Mouse (Mus musculus) embryonic fibroblast, embryonic 13.5 days (primary cell): ENCODE measurements at regions not wholly inside any gene's neighbourhood (a gene's known extent, or its start where the extent isn't known, plus 50 kb on each side); places are given as distances from the start of the nearest gene placed in this dataset.

Source experiments
- CTCF ChIP-seq: IDR thresholded peaks from 2 replicates; pipeline ENCODE4 v1.5.1; 2011; ENCODE audit warnings: mild to moderate bottlenecking, control low read depth, low read length, moderate library complexity, borderline replicate concordance; ENCODE audit not compliant: insufficient read depth
- POLR2A ChIP-seq: IDR thresholded peaks from 2 replicates; pipeline ENCODE4 v1.6.1; 2011; ENCODE audit warnings: low read depth, mild to moderate bottlenecking, control low read depth, low read length, moderate library complexity

DNA sequence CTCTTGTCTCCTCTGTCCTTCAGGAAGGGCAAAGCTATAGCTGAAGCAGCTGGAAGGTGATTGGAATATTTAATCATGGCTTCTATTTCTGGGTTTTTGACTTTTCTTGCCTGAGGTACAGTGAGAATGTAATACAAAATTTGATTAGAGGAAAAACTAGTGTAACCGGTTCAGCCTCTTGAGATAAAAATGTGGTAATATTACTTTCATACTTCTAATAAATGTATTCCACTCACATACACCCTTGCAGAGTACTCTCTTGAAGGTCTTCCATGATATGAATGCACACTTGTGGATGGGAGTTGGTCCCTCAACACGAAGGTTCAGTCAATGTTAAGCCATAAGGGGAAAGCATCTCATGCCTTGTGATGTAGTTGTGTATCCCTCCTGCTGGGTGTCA is 215.4 kb upstream of the Id2 start:
- TF ChIP-seq CTCF (no peak), POLR2A (no peak)
